Comparison of ENCODE assay signal across 21 mouse cellular contexts in genomic region chr10:95892132-95892531, GRCm38 (mm10). TPM values are rescaled to one million over a fixed set of nuclear protein-coding genes. Genes with fewer than 3 reads are reported as not detected.
A peak's percentile ranks its signal among the peaks of the same experiment; 100 is the strongest.
DNase-seq lines count a peak whose midpoint lies in the region; ATAC-seq and TF ChIP-seq lines count a peak whose summit lies in the region.
"Had no signal": no experiment of that assay in that cellular context is flagged by ENCODE, and none has a peak within 500 bp of the region (broad histone marks: within the 10 kb centered on the region; RNA-seq: fewer than 3 reads in every experiment).

No protein-coding gene starts in this region.

- no peak overlapping the region for H3K4me3 ChIP-seq in midbrain, embryonic 11.5 days (ENCODE audit: low read depth, low read length)
- no peak overlapping the region for H3K4me3 ChIP-seq in midbrain, embryonic 14.5 days (replicated peaks; ENCODE audit: low read depth, low read length)
- peak overlapping the region; percentile 58 for H3K4me3 ChIP-seq in ES-Bruce4 (ENCODE audit: low read depth, low read length)
- H3K4me3 ChIP-seq in limb, embryonic 10.5 days: no peak overlapping the region
- H3K4me3 ChIP-seq: embryonic facial prominence, embryonic 13.5 days; forebrain, embryonic 13.5 days; heart, embryonic 15.5 days; hindbrain, embryonic 13.5 days had no signal

- no peaks in the 10 kb centered on the region for H3K27me3 ChIP-seq in midbrain, embryonic 11.5 days (ENCODE audit: control insufficient read depth, insufficient read depth, low read length)
- H3K27me3 ChIP-seq in midbrain, embryonic 14.5 days (ENCODE audit: control insufficient read depth, insufficient read depth, low read length): 0 out of 2 replicates have a peak, but pooled peaks cover 3% of the 10 kb centered on the region
- no peaks in the 10 kb centered on the region for H3K27me3 ChIP-seq in ES-Bruce4 (ENCODE audit: control insufficient read depth, insufficient read depth, low read length, poor library complexity, severe bottlenecking)
- 0 out of 2 replicates have a peak, but pooled peaks cover 6% of the 10 kb centered on the region for H3K27me3 ChIP-seq in limb, embryonic 10.5 days (ENCODE audit: low read depth, poor library complexity, severe bottlenecking)
- H3K27me3 ChIP-seq: embryonic facial prominence, embryonic 13.5 days; forebrain, embryonic 13.5 days; heart, embryonic 15.5 days; hindbrain, embryonic 13.5 days had no signal

- H3K4me1 ChIP-seq in midbrain, embryonic 11.5 days (ENCODE audit: control insufficient read depth, insufficient read depth, low read length): no peaks in the 10 kb centered on the region
- no peaks in the 10 kb centered on the region for H3K4me1 ChIP-seq in midbrain, embryonic 14.5 days (ENCODE audit: control insufficient read depth, insufficient read depth, low read length)
- H3K4me1 ChIP-seq in ES-Bruce4 (ENCODE audit: control insufficient read depth, insufficient read depth, low read length): no peaks in the 10 kb centered on the region
- peaks cover 7% of the 10 kb centered on the region; the same call in 1 of the 2 replicates for H3K4me1 ChIP-seq in limb, embryonic 10.5 days

- no peak overlapping the region for H3K9ac ChIP-seq in midbrain, embryonic 11.5 days (ENCODE audit: low read length)
- no peak overlapping the region for H3K9ac ChIP-seq in midbrain, embryonic 14.5 days (replicated peaks; ENCODE audit: low read length)
- H3K9ac ChIP-seq in ES-Bruce4 (ENCODE audit: low read depth, poor library complexity, severe bottlenecking): peak overlapping the region; percentile 65
- H3K9ac ChIP-seq: embryonic facial prominence, embryonic 13.5 days; forebrain, embryonic 13.5 days; heart, embryonic 15.5 days; hindbrain, embryonic 13.5 days had no signal

- 85% methylated on average over 9 of the region's 9 CpGs for WGBS in midbrain, embryonic 11.5 days
- WGBS in midbrain, embryonic 14.5 days: 76% methylated on average over 9 of the region's 9 CpGs
- WGBS in limb, embryonic 10.5 days: 89% methylated on average over 9 of the region's 9 CpGs

- no peaks in the 10 kb centered on the region for H3K36me3 ChIP-seq in midbrain, embryonic 11.5 days (ENCODE audit: control insufficient read depth, insufficient read depth, low read length)
- H3K36me3 ChIP-seq in midbrain, embryonic 14.5 days (ENCODE audit: control insufficient read depth, insufficient read depth, low read length): no peaks in the 10 kb centered on the region
- H3K36me3 ChIP-seq in ES-Bruce4 (ENCODE audit: control insufficient read depth, insufficient read depth, low read length, poor library complexity, severe bottlenecking): no peaks in the 10 kb centered on the region
- H3K36me3 ChIP-seq in limb, embryonic 10.5 days: no peaks in the 10 kb centered on the region
- H3K36me3 ChIP-seq: embryonic facial prominence, embryonic 13.5 days; heart, embryonic 15.5 days; hindbrain, embryonic 13.5 days had no signal

- no peak for ATAC-seq in midbrain, embryonic 11.5 days (ENCODE audit: low FRiP score)
- no peak for ATAC-seq in midbrain, embryonic 14.5 days (ENCODE audit: low FRiP score, low TSS enrichment)
- no peak for ATAC-seq in inflammation-experienced regulatory T-cells, adult 6 months
- ATAC-seq: forebrain, embryonic 13.5 days; hindbrain, postnatal 0 days; intestine, postnatal 0 days had no signal

- no peak for TF ChIP-seq CTCF in ES-Bruce4 (IDR thresholded peaks at IDR 0.05; ENCODE audit: low read depth, low read length)

- peak; percentile 14 for DNase-seq in midbrain, embryonic 11.5 days (ENCODE audit: low spot score, missing footprints)
- no peak for DNase-seq in midbrain, embryonic 14.5 days
- peak; percentile 93 for DNase-seq in ZHBTc4 (ENCODE audit: low read depth, low spot score)
- no peak for DNase-seq in limb, embryonic 10.5 days (ENCODE audit: low spot score)
- DNase-seq: adrenal gland, adult 2 months; adrenal gland, postnatal 25 days; cerebellum, adult 18-20 months; cerebellum, adult 9-11 months; cerebellum, postnatal 36 days; gastrocnemius, postnatal 36 days; heart, adult 18-20 months; heart, postnatal 14 days had no signal

- H3K4me2 ChIP-seq in midbrain, embryonic 11.5 days: no peak overlapping the region
- no peak overlapping the region for H3K4me2 ChIP-seq in midbrain, embryonic 14.5 days (ENCODE audit: low read length)
- H3K4me2 ChIP-seq: embryonic facial prominence, embryonic 13.5 days; forebrain, embryonic 13.5 days; heart, embryonic 11.5 days; heart, embryonic 15.5 days; hindbrain, embryonic 13.5 days had no signal

- H3K27ac ChIP-seq in midbrain, embryonic 11.5 days (ENCODE audit: low read depth, low read length): no peak overlapping the region
- H3K27ac ChIP-seq in midbrain, embryonic 14.5 days (replicated peaks; ENCODE audit: low read depth, low read length): no peak overlapping the region
- peak overlapping the region; percentile 98 for H3K27ac ChIP-seq in ES-Bruce4 (ENCODE audit: insufficient read depth, low read length)
- no peak overlapping the region for H3K27ac ChIP-seq in limb, embryonic 10.5 days
- H3K27ac ChIP-seq: embryonic facial prominence, embryonic 13.5 days; forebrain, embryonic 13.5 days; heart, embryonic 15.5 days; hindbrain, embryonic 13.5 days; hindbrain, postnatal 0 days had no signal

- peak; percentile 99 for TF ChIP-seq EP300 in ES-Bruce4 (IDR thresholded peaks at IDR 0.05; ENCODE audit: insufficient read depth, low read depth, low read length)

- H3K9me3 ChIP-seq in midbrain, embryonic 11.5 days (ENCODE audit: control insufficient read depth, low read length): no peaks in the 10 kb centered on the region
- H3K9me3 ChIP-seq in midbrain, embryonic 14.5 days (ENCODE audit: control insufficient read depth, low read length): no peaks in the 10 kb centered on the region
- H3K9me3 ChIP-seq in ES-Bruce4 (replicated peaks; ENCODE audit: control insufficient read depth, insufficient read depth, low read length, poor library complexity, severe bottlenecking): no peaks in the 10 kb centered on the region
- H3K9me3 ChIP-seq in limb, embryonic 10.5 days (replicated peaks): no peaks in the 10 kb centered on the region
- H3K9me3 ChIP-seq: embryonic facial prominence, embryonic 13.5 days; forebrain, embryonic 13.5 days; heart, embryonic 15.5 days; hindbrain, embryonic 13.5 days had no signal

- TF ChIP-seq POLR2A in ES-Bruce4 (IDR thresholded peaks at IDR 0.05; ENCODE audit: insufficient read depth, low read length): no peak

RNA-seq across cellular contexts. Expression of gene Eea1, which starts 48.3 kb away (rescaled TPM):
- 14.7 and 14.8 TPM in 2 replicates for polyA plus RNA-seq in midbrain, embryonic 11.5 days (2014; fragmentation: Nextera tagmentation; extraction: Ambion mirVana)
- 23.2 and 26.3 TPM in 2 replicates for polyA plus RNA-seq in midbrain, embryonic 14.5 days (2014; fragmentation: Nextera tagmentation; extraction: Ambion mirVana)
- polyA plus RNA-seq in ES-Bruce4 (2011; ENCODE audit: insufficient read depth, insufficient read length, low read depth, missing spikeins): 14.1 and 16.2 TPM in 2 replicates
- polyA plus RNA-seq in inflammation-experienced regulatory T-cells, adult 6 months (2017; shearing (Covaris generic)): 10 to 100 TPM; 30.0 to 32.5 (median 31.7) TPM
- polyA plus RNA-seq in limb, embryonic 10.5 days (2016; fragmentation: Nextera tagmentation; extraction: Ambion mirVana): 5.1 and 6.1 TPM in 2 replicates

RNA-seq across cellular contexts. Expression of gene Gm33543, which starts 49.4 kb away (rescaled TPM):
- polyA plus RNA-seq in midbrain, embryonic 11.5 days (2014; fragmentation: Nextera tagmentation; extraction: Ambion mirVana): not detected in 2 replicates
- not detected in 2 replicates for polyA plus RNA-seq in midbrain, embryonic 14.5 days (2014; fragmentation: Nextera tagmentation; extraction: Ambion mirVana)
- polyA plus RNA-seq in ES-Bruce4 (2011; ENCODE audit: insufficient read depth, insufficient read length, low read depth, missing spikeins): not detected in 2 replicates
- not detected for polyA plus RNA-seq in inflammation-experienced regulatory T-cells, adult 6 months (2017; shearing (Covaris generic))
- 0.10 TPM in 1 of 2 replicates, not detected in the other for polyA plus RNA-seq in limb, embryonic 10.5 days (2016; fragmentation: Nextera tagmentation; extraction: Ambion mirVana)
- polyA plus RNA-seq: adrenal gland, adult 2 months; embryonic facial prominence, embryonic 13.5 days; forebrain, embryonic 13.5 days; heart, embryonic 11.5 days; heart, embryonic 15.5 days; hindbrain, embryonic 13.5 days; intestine, postnatal 0 days had no signal

Comparison
In these comparisons a context has a peak if more than half of its experiments do, and no peak if none do; other contexts are left out.
1. DNase-seq: peak in midbrain, embryonic 11.5 days (single experiment) and ZHBTc4 (single experiment); none in midbrain, embryonic 14.5 days (single experiment) and limb, embryonic 10.5 days (single experiment).